Comparison of ENCODE assay signal across 9 mouse cellular contexts in genomic region chr8:119715221-119715620, GRCm38 (mm10). TPM values are rescaled to one million over a fixed set of nuclear protein-coding genes. Genes with fewer than 3 reads are reported as not detected.
DNase-seq lines count a peak whose midpoint lies in the region; ATAC-seq lines count a peak whose summit lies in the region.
"Had no signal": no experiment of that assay in that cellular context is flagged by ENCODE, and none has a peak within 500 bp of the region (broad histone marks: within the 10 kb centered on the region; RNA-seq: fewer than 3 reads in every experiment).

No protein-coding gene starts in this region.

- H3K9ac ChIP-seq in kidney, embryonic 15.5 days, result no peak overlapping the region
- H3K9ac ChIP-seq in kidney, embryonic 16.5 days (replicated peaks; ENCODE audit: low read length), result no peak overlapping the region

- WGBS in kidney, embryonic 15.5 days, result 55% methylated on average over 12 of the region's 12 CpGs
- whole genome bisulfite sequencing in kidney, embryonic 16.5 days, result 57% methylated on average over 12 of the region's 12 CpGs

- H3K4me1 ChIP-seq in kidney, embryonic 15.5 days, result peaks cover 5% of the 10 kb centered on the region; the same call in 1 of the 2 replicates
- no peaks in the 10 kb centered on the region for H3K4me1 ChIP-seq in kidney, embryonic 16.5 days (ENCODE audit: insufficient read depth, low read length)

- no peaks in the 10 kb centered on the region for H3K36me3 ChIP-seq in kidney, embryonic 15.5 days
- H3K36me3 ChIP-seq in kidney, embryonic 16.5 days (ENCODE audit: insufficient read depth, low read length), result no peaks in the 10 kb centered on the region

- H3K27ac ChIP-seq in kidney, embryonic 15.5 days, result no peak overlapping the region
- H3K27ac ChIP-seq in kidney, embryonic 16.5 days (ENCODE audit: low read length), result no peak overlapping the region

- no peak overlapping the region for H3K4me3 ChIP-seq in kidney, embryonic 15.5 days (replicated peaks)
- H3K4me3 ChIP-seq in kidney, embryonic 16.5 days (ENCODE audit: low read length), result no peak overlapping the region

- no peaks in the 10 kb centered on the region for H3K9me3 ChIP-seq in kidney, embryonic 15.5 days (replicated peaks)
- no peaks in the 10 kb centered on the region for H3K9me3 ChIP-seq in kidney, embryonic 16.5 days (ENCODE audit: low read length)

- H3K4me2 ChIP-seq in kidney, embryonic 15.5 days, result no peak overlapping the region
- H3K4me2 ChIP-seq in kidney, embryonic 16.5 days (replicated peaks; ENCODE audit: low read depth, low read length), result no peak overlapping the region

- peak; percentile 36 for DNase-seq in kidney, adult 18-20 months
- peak; percentile 67 for DNase-seq in heart, adult 8-10 months (ENCODE audit: low spot score)
- peak; percentile 77 to 85 for DNase-seq in lung, postnatal 4 days
- DNase-seq in retina, embryonic 14.5 days (ENCODE audit: low spot score), result no peak
- no peak for DNase-seq in right cerebral cortex, postnatal 36 days (ENCODE audit: low spot score in 2 of 2)
- DNase-seq in cerebellum, postnatal 14 days, result no peak

- no peak for ATAC-seq in kidney, embryonic 15.5 days (replicated peaks; ENCODE audit: low FRiP score)
- ATAC-seq in kidney, embryonic 16.5 days (ENCODE audit: low FRiP score, low TSS enrichment), result peak; percentile 57; the same call in 1 of the 2 replicates

- no peaks in the 10 kb centered on the region for H3K27me3 ChIP-seq in kidney, embryonic 15.5 days
- H3K27me3 ChIP-seq in kidney, embryonic 16.5 days (ENCODE audit: insufficient read depth, low read length), result no peaks in the 10 kb centered on the region

RNA-seq across cellular contexts. Expression of gene Atp2c2, which starts 15.4 kb away (rescaled TPM):
- polyA plus RNA-seq in kidney, embryonic 15.5 days (2015; fragmentation: Nextera tagmentation; extraction: Ambion mirVana), result 1.6 and 2.7 TPM in 2 replicates
- total RNA-seq in heart, adult 8-10 months (2022), result under 1 TPM in 1 of 4 experiments, not detected in 3; 0.11 TPM
- 1.9 and 2.7 TPM in 2 replicates for polyA plus RNA-seq in kidney, embryonic 16.5 days (2015; fragmentation: Nextera tagmentation; extraction: Ambion mirVana)
- total RNA-seq: neutrophil, adult 5-6 weeks had no signal

RNA-seq across cellular contexts. Expression of gene Wfdc1, which starts 49.1 kb away (rescaled TPM):
- polyA plus RNA-seq in kidney, embryonic 15.5 days (2015; fragmentation: Nextera tagmentation; extraction: Ambion mirVana), result 2.3 and 3.0 TPM in 2 replicates
- 10 to 100 TPM; 22.2 to 32.4 (median 25.2) TPM for total RNA-seq in heart, adult 8-10 months (2022)
- polyA plus RNA-seq in kidney, embryonic 16.5 days (2015; fragmentation: Nextera tagmentation; extraction: Ambion mirVana), result 2.3 and 3.7 TPM in 2 replicates
- total RNA-seq: neutrophil, adult 5-6 weeks had no signal

Comparison
In these comparisons a context has a peak if more than half of its experiments do, and no peak if none do; other contexts are left out.
1. DNase-seq: peak in kidney, adult 18-20 months (single experiment), heart, adult 8-10 months (single experiment) and lung, postnatal 4 days (2 of 2); none in retina, embryonic 14.5 days (single experiment), right cerebral cortex, postnatal 36 days (0 of 2) and cerebellum, postnatal 14 days (0 of 2).